Mouse (Mus musculus) lung, adult 2 months (tissue): ENCODE results near the gene Gmppb. TPM values are rescaled to one million over a fixed set of nuclear protein-coding genes. Genes with fewer than 3 reads are reported as not detected.
"Not testable (repeated sequence)": the region's sequence is repeated elsewhere in the genome, so short reads cannot be mapped to it uniquely, and the experiment has no call there.

Experiments used
- DNase-seq: peaks from one replicate; pipeline ENCODE4 v3.0.0; 2022
- H3K4me1 ChIP-seq: fragments of 200-500 bp; 2 replicates; pipeline ENCODE4 v1.6.1; 2011; ENCODE audit warnings: low read length; ENCODE audit not compliant: control insufficient read depth, insufficient read depth
- H3K4me3 ChIP-seq: fragments of 200-500 bp; replicated peaks from 2 replicates; pipeline ENCODE3; 2011; ENCODE audit warnings: low read depth, mild to moderate bottlenecking, control low read depth, low read length; ENCODE audit errors: extremely low read depth
- CTCF ChIP-seq: fragments of 200-500 bp; IDR thresholded peaks from 2 replicates; pipeline ENCODE4 v1.5.1; 2011; ENCODE audit warnings: mild to moderate bottlenecking, low read length, control low read depth; ENCODE audit not compliant: insufficient read depth
- POLR2A ChIP-seq: fragments of 200-500 bp; IDR thresholded peaks from 2 replicates; pipeline ENCODE4 v1.6.1; 2011; ENCODE audit warnings: low read depth, mild to moderate bottlenecking, control low read depth, low read length, borderline replicate concordance; ENCODE audit errors: extremely low read depth
- WGBS: fragments of 180-500 bp; shearing (Covaris S2); methylation state at CpG from one replicate; pipeline ENCODE4 v1.1.7; 2018; 5-methylcytosine and 5-hydroxymethylcytosine counted together
- polyA plus RNA-seq: library from polyadenylated mRNA; depleted of rRNA; stranded (reverse); fragments of >200 nt; gene quantifications from 2 replicates; pipeline ENCODE4 v1.2.3, GENCODE M21; 2012; rRNA removed

Gmppb gene
- 14.6 and 20.3 TPM in 2 replicates for polyA plus RNA-seq

DNA sequence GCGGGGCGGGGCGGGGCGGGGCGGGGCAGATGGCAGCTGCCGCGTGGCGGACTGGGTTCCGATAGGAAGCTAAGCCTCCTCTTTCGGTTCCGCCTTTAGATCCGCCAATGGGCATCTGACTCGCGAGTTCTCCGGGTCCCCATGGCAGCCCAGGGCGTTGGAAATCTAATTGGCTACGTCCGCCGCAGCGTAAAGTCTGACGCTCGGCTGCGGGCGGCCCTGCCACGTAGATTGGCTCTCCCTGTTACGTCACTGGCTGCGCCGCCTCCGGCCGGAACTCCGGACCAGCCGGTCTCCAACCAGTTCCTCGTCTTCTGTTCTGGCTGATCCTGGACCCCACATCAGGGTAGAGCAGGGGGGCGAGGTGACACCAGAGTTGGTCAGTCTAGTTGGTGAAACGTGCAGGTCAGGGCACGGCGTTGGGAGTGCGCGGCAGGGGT lies at the start of gene Gmppb:
TSS of gene Gmppb (plus strand) at position 227 of the 440 bp plus-strand sequence.
- TF ChIP-seq CTCF = no peak
- peak; percentile 86; the same call in 1 of the 2 replicates for TF ChIP-seq POLR2A
- under 1% methylated on average over 39 of the region's 39 CpGs for WGBS
- Histone ChIP-seq H3K4me3 (peak within 1 kb of the TSS; percentile 99), H3K4me1 (peaks cover 9% of the 10 kb centered on the region)
- peak; percentile 93 for DNase-seq

DNA sequence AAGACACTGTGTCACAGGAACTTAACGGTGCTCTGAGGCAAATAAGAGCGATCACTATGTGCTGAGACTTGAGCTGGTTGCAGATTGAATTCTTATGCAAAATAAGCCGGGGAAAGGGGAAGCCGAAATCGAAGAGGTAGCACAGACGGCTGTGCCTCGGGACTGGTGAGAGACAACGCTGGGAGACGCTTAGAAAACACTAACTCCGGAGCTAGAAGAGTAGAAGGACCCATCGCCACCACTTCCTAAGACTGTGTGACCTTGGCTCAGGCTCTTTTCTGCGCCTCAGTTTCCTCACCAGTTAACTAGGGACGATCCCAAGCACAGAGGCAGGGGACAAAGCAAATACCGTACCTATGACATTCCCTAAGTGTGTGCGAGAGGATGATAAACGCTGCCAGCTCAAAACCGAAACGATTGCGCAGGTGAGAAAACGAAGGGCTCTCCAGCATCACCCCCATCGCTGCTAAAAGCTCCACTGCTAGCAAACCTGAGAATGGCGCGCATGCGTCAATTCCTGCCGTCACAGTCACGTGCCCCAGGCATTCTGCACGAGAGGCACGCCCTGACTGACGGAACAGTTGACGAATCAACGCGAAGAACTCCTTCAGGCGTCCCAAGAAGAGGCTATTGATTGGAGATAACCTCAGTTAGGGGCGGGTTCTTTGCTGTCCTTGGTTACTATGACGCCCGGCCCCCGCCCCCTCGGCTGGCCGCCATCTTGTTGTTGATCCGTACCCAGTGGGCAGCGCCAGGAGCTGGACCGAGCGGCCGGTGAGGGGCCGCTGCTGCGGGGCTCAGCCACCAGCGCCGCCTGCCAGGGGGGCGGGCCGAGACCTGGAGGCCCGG lies 46.9 kb upstream of the Gmppb start, which contains the start of gene Ip6k1:
TSS of gene Ip6k1 (plus strand) at position 580 of the 849 bp plus-strand sequence.
- TF ChIP-seq CTCF (no peak), POLR2A (peak; percentile 94; the same call in 1 of the 2 replicates)
- under 1% methylated on average over 51 of the region's 51 CpGs for WGBS
- H3K4me3 ChIP-seq = peak within 1 kb of the TSS; percentile 90
- H3K4me1 ChIP-seq = peaks cover 12% of the 10 kb centered on the region
- DNase-seq = peak; percentile 100

GRCm38 (mm10) chr9:108002778-108003530 lies 46.1 kb upstream of the Gmppb start:
- no peak for DNase-seq
- no peak for TF ChIP-seq POLR2A
- no peak for TF ChIP-seq CTCF
- H3K4me3 ChIP-seq = peak overlapping the region; percentile 90
- WGBS = under 1% methylated on average over 49 of the region's 50 CpGs
- H3K4me1 ChIP-seq = peaks cover 12% of the 10 kb centered on the region

DNA sequence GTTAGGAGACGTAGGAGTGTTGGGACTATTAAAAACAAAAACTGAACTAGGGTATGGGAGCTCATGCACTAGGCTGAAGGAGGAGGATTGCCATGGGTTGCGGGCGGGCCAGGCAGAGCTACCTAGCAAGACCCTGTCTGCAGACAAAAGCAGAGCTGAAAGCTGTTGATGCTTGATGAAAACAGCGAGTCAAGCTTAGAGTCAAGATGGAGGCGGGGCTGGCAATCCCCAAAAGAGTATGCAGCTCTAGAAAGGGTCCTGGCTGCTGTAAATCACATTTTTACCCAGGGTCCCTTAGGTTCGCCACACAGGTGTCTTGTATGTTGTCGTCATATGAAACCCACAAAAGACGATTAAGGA lies 45.5 kb upstream of the Gmppb start:
- peak; percentile 34 for DNase-seq
- 15% methylated on average over 8 of the region's 8 CpGs for WGBS
- H3K4me3 ChIP-seq = peak overlapping the region; percentile 90
- H3K4me1 ChIP-seq = peaks cover 12% of the 10 kb centered on the region
- TF ChIP-seq POLR2A = no peak
- no peak for TF ChIP-seq CTCF

DNA sequence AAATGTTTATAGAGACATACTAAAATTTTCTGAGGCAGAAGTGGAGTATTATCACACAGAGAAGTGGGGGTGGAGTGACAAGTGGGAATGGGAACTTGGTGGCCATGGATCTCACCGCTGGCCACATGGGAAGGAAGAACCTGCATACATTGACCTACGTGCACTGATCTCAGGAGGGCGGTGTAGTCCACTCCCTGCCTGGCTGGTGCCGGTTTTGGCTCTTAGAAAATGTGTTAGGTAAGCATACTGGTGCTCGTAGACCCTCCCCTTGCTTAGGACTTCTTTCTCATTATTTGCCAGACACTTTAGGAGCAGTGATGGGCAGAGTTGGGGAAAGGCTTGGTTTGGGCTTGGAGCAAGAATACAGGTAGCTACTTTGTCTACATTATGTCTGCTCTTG lies 41.0 kb upstream of the Gmppb start:
- DNase-seq = no peak
- H3K4me1 ChIP-seq = peaks cover 8% of the 10 kb centered on the region
- no peak overlapping the region for H3K4me3 ChIP-seq
- WGBS = 63% methylated on average over 5 of the region's 5 CpGs
- TF ChIP-seq CTCF = no peak
- TF ChIP-seq POLR2A = no peak

DNA sequence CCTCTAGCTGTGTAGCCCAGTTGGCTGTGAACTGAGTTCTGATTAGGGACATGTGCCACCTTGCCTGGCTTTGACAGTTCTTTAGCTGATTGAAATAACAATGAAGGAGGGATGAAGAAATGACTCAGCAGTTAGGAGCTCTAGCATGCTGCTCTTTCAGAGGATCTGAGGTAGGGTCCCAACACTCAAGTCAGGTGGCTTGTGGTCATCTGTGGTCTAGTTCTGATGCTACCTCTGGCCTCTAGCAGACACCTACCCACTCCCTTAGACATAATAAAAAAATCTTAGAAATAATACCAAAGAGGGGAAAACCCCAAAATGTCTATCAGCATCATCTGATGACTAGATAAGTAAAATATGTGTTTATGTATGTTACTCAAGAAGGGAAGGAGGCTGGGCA lies 38.7 kb upstream of the Gmppb start:
- no peak for DNase-seq
- Histone ChIP-seq H3K4me1 (no peaks in the 10 kb centered on the region; the same call in none of the 2 replicates), H3K4me3 (no peak overlapping the region)
- TF ChIP-seq POLR2A = no peak
- no peak for TF ChIP-seq CTCF

DNA sequence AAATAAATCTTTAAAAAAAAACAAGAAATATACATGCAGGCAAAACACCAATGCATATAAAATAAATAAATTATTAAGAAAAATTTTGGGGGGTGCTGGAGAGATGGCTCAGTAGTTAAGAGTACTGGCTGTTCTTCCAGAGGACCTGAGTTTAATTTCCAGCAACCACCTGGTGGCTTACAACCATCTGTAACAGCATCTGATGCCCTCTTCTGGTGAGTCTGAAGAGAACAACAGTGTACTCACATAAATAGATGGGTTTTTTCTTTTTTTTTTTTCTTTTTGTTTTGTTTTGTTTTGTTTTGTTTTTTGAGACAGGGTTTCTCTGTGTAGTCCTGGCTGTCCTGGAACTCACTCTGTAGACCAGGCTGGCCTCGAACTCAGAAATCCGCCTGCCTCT lies 35.5 kb upstream of the Gmppb start:
- 98% methylated on average over 2 of the region's 2 CpGs for WGBS

GRCm38 (mm10) chr9:108017127-108017526 lies 31.9 kb upstream of the Gmppb start:
- Histone ChIP-seq H3K4me1 (peaks cover 7% of the 10 kb centered on the region; the same call in 1 of the 2 replicates), H3K4me3 (no peak overlapping the region)
- no peak for DNase-seq
- TF ChIP-seq POLR2A (no peak), CTCF (no peak)
- 68% methylated on average over 3 of the region's 3 CpGs for WGBS

More for the DNA sequence above, 35.5 kb upstream of the Gmppb start:
- not testable (repeated sequence) for H3K4me1 ChIP-seq, DNase-seq, H3K4me3 ChIP-seq

DNA sequence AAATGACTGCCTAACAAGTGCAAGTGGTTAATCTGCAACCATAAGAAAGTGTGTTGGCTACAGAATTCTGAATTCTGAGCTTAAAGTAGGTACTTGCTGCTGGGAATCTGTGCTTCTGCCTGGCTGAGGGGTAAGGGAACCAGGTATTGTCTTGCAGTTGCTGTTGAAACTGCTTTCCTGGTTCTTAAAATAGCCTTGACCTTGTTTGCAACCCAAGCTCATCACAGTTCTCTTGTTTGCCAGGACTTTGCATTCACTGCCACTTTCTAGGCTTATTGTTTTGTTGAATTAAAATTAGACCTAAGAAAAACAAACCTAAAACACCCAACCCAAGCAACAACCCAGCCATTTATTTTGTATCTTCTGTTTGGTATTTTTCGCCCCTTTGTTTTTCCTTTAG lies 28.3 kb upstream of the Gmppb start:
- 69% methylated on average over 1 of the region's 1 CpGs for WGBS
- no peak for DNase-seq
- no peak for TF ChIP-seq CTCF
- no peak for TF ChIP-seq POLR2A
- Histone ChIP-seq H3K4me3 (no peak overlapping the region), H3K4me1 (peaks cover 7% of the 10 kb centered on the region; the same call in 1 of the 2 replicates)

- no peak for DNase-seq
- peaks cover 7% of the 10 kb centered on the region; the same call in 1 of the 2 replicates for H3K4me1 ChIP-seq
- H3K4me3 ChIP-seq = no peak overlapping the region
- 83% methylated on average over 3 of the region's 3 CpGs for WGBS
- TF ChIP-seq POLR2A (no peak), CTCF (no peak)
These were observed 25.8 kb upstream of the Gmppb start for GRCm38 (mm10) chr9:108023216-108023615.

GRCm38 (mm10) chr9:108026584-108026983 lies 22.5 kb upstream of the Gmppb start:
- DNase-seq = no peak
- Histone ChIP-seq H3K4me3 (no peak overlapping the region), H3K4me1 (no peaks in the 10 kb centered on the region)
- 82% methylated on average over 3 of the region's 3 CpGs for WGBS
- TF ChIP-seq CTCF (no peak), POLR2A (no peak)
